Mouse (Mus musculus) kidney, postnatal 10 days (tissue): ENCODE measurements around the gene Raet1d.
"Not testable (repeated sequence)": the region's sequence is repeated elsewhere in the genome, so short reads cannot be mapped to it uniquely, and the experiment has no call there.

Source experiments
- DNase-seq: peaks from one replicate; pipeline ENCODE4 v3.0.0; 2021; ENCODE audit warnings: mixed read lengths

Gene Raet1d

GRCm38 (mm10) chr10:22360252-22360651, at the start of gene Raet1d:
TSS of gene Raet1d (plus strand) at chr10:22360552.
- DNase-seq: not testable (repeated sequence)

- no peak for DNase-seq
Measured at GRCm38 (mm10) chr10:22322858-22323257, 37.5 kb upstream of the Raet1d start.

- not testable (repeated sequence) for DNase-seq
Measured at GRCm38 (mm10) chr10:22345721-22346120, 14.6 kb upstream of the Raet1d start.

- DNase-seq: not testable (repeated sequence)
Measured at GRCm38 (mm10) chr10:22353548-22354195, 6.7 kb upstream of the Raet1d start.

GRCm38 (mm10) chr10:22354196-22354574, 6.2 kb upstream of the Raet1d start:
- DNase-seq: not testable (repeated sequence)

- DNase-seq: not testable (repeated sequence)
Measured at GRCm38 (mm10) chr10:22357373-22357772, 3.0 kb upstream of the Raet1d start.

GRCm38 (mm10) chr10:22360957-22361356, 605 bp downstream of the Raet1d start:
- not testable (repeated sequence) for DNase-seq

GRCm38 (mm10) chr10:22361415-22362352, 1.3 kb downstream of the Raet1d start:
- peak; percentile 20 for DNase-seq

- not testable (repeated sequence) for DNase-seq
Measured at GRCm38 (mm10) chr10:22362466-22362865, 2.1 kb downstream of the Raet1d start.

GRCm38 (mm10) chr10:22364915-22365314, 4.6 kb downstream of the Raet1d start:
- not testable (repeated sequence) for DNase-seq

GRCm38 (mm10) chr10:22381226-22381625, 20.9 kb downstream of the Raet1d start:
- not testable (repeated sequence) for DNase-seq

- not testable (repeated sequence) for DNase-seq
Measured at GRCm38 (mm10) chr10:22390146-22390545, 29.8 kb downstream of the Raet1d start.

- not testable (repeated sequence) for DNase-seq
Measured at GRCm38 (mm10) chr10:22391616-22392015, 31.3 kb downstream of the Raet1d start.

GRCm38 (mm10) chr10:22393028-22393824, 32.9 kb downstream of the Raet1d start:
- DNase-seq: not testable (repeated sequence)

- not testable (repeated sequence) for DNase-seq
Measured at GRCm38 (mm10) chr10:22396680-22397079, 36.3 kb downstream of the Raet1d start.

GRCm38 (mm10) chr10:22402225-22402917, 42.0 kb downstream of the Raet1d start:
- peak; percentile 73 for DNase-seq

- peak; percentile 21 for DNase-seq
Measured at GRCm38 (mm10) chr10:22413702-22414494, 53.5 kb downstream of the Raet1d start.
